Mouse (Mus musculus): Measurements from ENCODE around the gene Myh2. TPM values are rescaled to one million over a fixed set of nuclear protein-coding genes. Genes with fewer than 3 reads are reported as not detected.

Gene Myh2
- polyA plus RNA-seq, 1 experiment from 2014 or later, result not detected

- WGBS, result 89% methylated on average over 5 of the region's 5 CpGs
- TF ChIP-seq CTCF (IDR thresholded peaks at IDR 0.05; ENCODE audit: low read depth), result no peak
- H3K9ac ChIP-seq (ENCODE audit: low read depth, low read length), result no peak overlapping the region
- no peak overlapping the region for H3K27ac ChIP-seq
- H3K4me3 ChIP-seq (replicated peaks; ENCODE audit: low read depth, low read length), result no peak overlapping the region
- H3K36me3 ChIP-seq (ENCODE audit: insufficient read depth, low read length), result no peaks in the 10 kb centered on the region
- no peaks in the 10 kb centered on the region for H3K27me3 ChIP-seq (ENCODE audit: insufficient read depth, low read length)
- H3K9me3 ChIP-seq (replicated peaks; ENCODE audit: low read length), result no peaks in the 10 kb centered on the region
- no peak for DNase-seq (ENCODE audit: low spot score)
- ATAC-seq (replicated peaks; ENCODE audit: low FRiP score, low read depth), result no peak
- H3K4me2 ChIP-seq (ENCODE audit: low read length), result no peak overlapping the region
- H3K4me1 ChIP-seq (replicated peaks; ENCODE audit: insufficient read depth, low read length), result no peaks in the 10 kb centered on the region
Observed at GRCm38 (mm10) chr11:67145482-67146408, 25.1 kb upstream of the Myh2 start.

GRCm38 (mm10) chr11:67146409-67147282 is 24.2 kb upstream of the Myh2 start:
- no peak overlapping the region for H3K9ac ChIP-seq (ENCODE audit: low read depth, low read length)
- TF ChIP-seq CTCF (IDR thresholded peaks at IDR 0.05; ENCODE audit: low read depth), result no peak
- H3K9me3 ChIP-seq (replicated peaks; ENCODE audit: low read length), result no peaks in the 10 kb centered on the region
- no peaks in the 10 kb centered on the region for H3K36me3 ChIP-seq (ENCODE audit: insufficient read depth, low read length)
- H3K27me3 ChIP-seq (ENCODE audit: insufficient read depth, low read length), result no peaks in the 10 kb centered on the region
- H3K4me3 ChIP-seq (replicated peaks; ENCODE audit: low read depth, low read length), result no peak overlapping the region
- H3K4me1 ChIP-seq (replicated peaks; ENCODE audit: insufficient read depth, low read length), result no peaks in the 10 kb centered on the region
- DNase-seq (ENCODE audit: low spot score) (no peak), ATAC-seq (replicated peaks; ENCODE audit: low FRiP score, low read depth) (no peak)
- no peak overlapping the region for H3K27ac ChIP-seq
- no peak overlapping the region for H3K4me2 ChIP-seq (ENCODE audit: low read length)
- 91% methylated on average over 4 of the region's 4 CpGs for WGBS

GRCm38 (mm10) chr11:67147283-67147921 is 23.4 kb upstream of the Myh2 start:
- Histone ChIP-seq H3K4me2 (ENCODE audit: low read length) (no peak overlapping the region), H3K4me3 (replicated peaks; ENCODE audit: low read depth, low read length) (no peak overlapping the region), H3K9ac (ENCODE audit: low read depth, low read length) (no peak overlapping the region), H3K27me3 (ENCODE audit: insufficient read depth, low read length) (no peaks in the 10 kb centered on the region), H3K9me3 (replicated peaks; ENCODE audit: low read length) (no peaks in the 10 kb centered on the region), H3K36me3 (ENCODE audit: insufficient read depth, low read length) (no peaks in the 10 kb centered on the region), H3K27ac (no peak overlapping the region), H3K4me1 (replicated peaks; ENCODE audit: insufficient read depth, low read length) (no peaks in the 10 kb centered on the region)
- 91% methylated on average over 12 of the region's 12 CpGs for WGBS
- TF ChIP-seq CTCF (IDR thresholded peaks at IDR 0.05; ENCODE audit: low read depth), result no peak
- ATAC-seq (replicated peaks; ENCODE audit: low FRiP score, low read depth), result no peak
- no peak for DNase-seq (ENCODE audit: low spot score)

- 96% methylated on average over 4 of the region's 4 CpGs for WGBS
- no peak overlapping the region for H3K27ac ChIP-seq
- H3K4me3 ChIP-seq (replicated peaks; ENCODE audit: low read depth, low read length), result no peak overlapping the region
- ATAC-seq (replicated peaks; ENCODE audit: low FRiP score, low read depth) (no peak), DNase-seq (ENCODE audit: low spot score) (no peak)
- no peaks in the 10 kb centered on the region for H3K9me3 ChIP-seq (replicated peaks; ENCODE audit: low read length)
- no peaks in the 10 kb centered on the region for H3K4me1 ChIP-seq (replicated peaks; ENCODE audit: insufficient read depth, low read length)
- H3K36me3 ChIP-seq (ENCODE audit: insufficient read depth, low read length), result no peaks in the 10 kb centered on the region
- no peaks in the 10 kb centered on the region for H3K27me3 ChIP-seq (ENCODE audit: insufficient read depth, low read length)
- TF ChIP-seq CTCF (IDR thresholded peaks at IDR 0.05; ENCODE audit: low read depth), result no peak
- no peak overlapping the region for H3K9ac ChIP-seq (ENCODE audit: low read depth, low read length)
- H3K4me2 ChIP-seq (ENCODE audit: low read length), result no peak overlapping the region
Observed at GRCm38 (mm10) chr11:67148286-67149012, 22.4 kb upstream of the Myh2 start.

GRCm38 (mm10) chr11:67150237-67150636 is 20.6 kb upstream of the Myh2 start:
- H3K36me3 ChIP-seq (ENCODE audit: insufficient read depth, low read length), result no peaks in the 10 kb centered on the region
- no peak for TF ChIP-seq CTCF (IDR thresholded peaks at IDR 0.05; ENCODE audit: low read depth)
- no peaks in the 10 kb centered on the region for H3K9me3 ChIP-seq (replicated peaks; ENCODE audit: low read length)
- no peak overlapping the region for H3K4me2 ChIP-seq (ENCODE audit: low read length)
- H3K27ac ChIP-seq, result no peak overlapping the region
- no peak for DNase-seq (ENCODE audit: low spot score)
- no peaks in the 10 kb centered on the region for H3K27me3 ChIP-seq (ENCODE audit: insufficient read depth, low read length)
- no peak overlapping the region for H3K4me3 ChIP-seq (replicated peaks; ENCODE audit: low read depth, low read length)
- ATAC-seq (replicated peaks; ENCODE audit: low FRiP score, low read depth), result no peak
- H3K9ac ChIP-seq (ENCODE audit: low read depth, low read length), result no peak overlapping the region
- no peaks in the 10 kb centered on the region for H3K4me1 ChIP-seq (replicated peaks; ENCODE audit: insufficient read depth, low read length)
- 91% methylated on average over 2 of the region's 2 CpGs for WGBS

Data from kidney, postnatal 0 days (tissue).